Mouse (Mus musculus): Measurements from ENCODE around the gene Ndrg4.
A peak's percentile ranks its signal among the peaks of the same experiment; 100 is the strongest.
"Not testable (repeated sequence)": the region's sequence is repeated elsewhere in the genome, so short reads cannot be mapped to it uniquely, and the experiment has no call there.

Ndrg4 gene

GRCm38 (mm10) chr8:95676631-95677030, at the start of gene Ndrg4:
Ndrg4 (plus strand) TSS chr8:95676980.
- DNase-seq (ENCODE audit: low spot score in 2 of 2), result no peak

DNA sequence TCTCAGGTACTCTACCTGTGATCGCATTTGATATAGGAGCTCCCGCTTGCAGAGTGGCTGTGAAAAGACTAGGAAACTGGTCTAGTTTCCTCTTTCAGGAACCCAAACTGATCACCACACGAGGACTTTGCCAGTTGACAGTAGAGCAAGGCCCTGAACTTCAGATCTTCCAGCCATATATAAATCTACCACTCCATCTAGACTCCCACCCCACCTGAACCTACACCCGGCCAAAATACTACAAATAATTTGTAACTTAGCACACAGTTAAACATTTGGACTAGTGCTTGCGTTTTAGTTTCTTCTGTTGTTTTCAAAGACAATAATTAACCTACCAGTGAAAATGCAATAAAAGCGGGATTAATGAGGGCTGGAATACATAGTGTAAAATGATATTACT, 43.9 kb upstream of the Ndrg4 start:
- no peak for DNase-seq (ENCODE audit: low spot score in 2 of 2)

GRCm38 (mm10) chr8:95633262-95634062, 43.3 kb upstream of the Ndrg4 start, which contains the start of gene Gins3:
Gins3 (plus strand) TSS chr8:95633453.
- DNase-seq (ENCODE audit: low spot score in 2 of 2), result peak; percentile 93

- no peak for DNase-seq (ENCODE audit: low spot score in 2 of 2)
These were observed 42.8 kb upstream of the Ndrg4 start for GRCm38 (mm10) chr8:95634063-95634340.

DNA sequence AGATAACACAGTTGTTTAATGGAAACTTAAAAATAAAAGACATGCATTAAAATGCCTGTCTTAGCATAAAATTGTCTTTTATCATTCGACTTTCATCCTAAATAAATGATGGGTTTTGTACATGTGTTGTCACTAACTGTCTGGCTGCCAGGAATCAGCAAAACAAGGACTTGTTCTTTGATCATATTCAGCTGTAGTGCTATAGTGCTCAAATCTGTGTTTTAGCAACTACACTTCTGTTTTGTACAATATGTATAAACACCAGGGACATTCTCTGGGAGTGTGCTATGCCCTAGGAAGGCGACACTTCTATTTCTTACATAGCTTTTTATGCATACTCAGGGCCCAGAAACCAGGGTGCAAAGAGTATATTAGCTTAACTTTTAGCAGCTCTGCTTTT, 31.8 kb upstream of the Ndrg4 start:
- DNase-seq (ENCODE audit: low spot score in 2 of 2), result no peak

GRCm38 (mm10) chr8:95648251-95648650, 28.5 kb upstream of the Ndrg4 start:
- no peak for DNase-seq (ENCODE audit: low spot score in 2 of 2)

GRCm38 (mm10) chr8:95653351-95653750, 23.4 kb upstream of the Ndrg4 start:
- no peak for DNase-seq (ENCODE audit: low spot score in 2 of 2)

DNA sequence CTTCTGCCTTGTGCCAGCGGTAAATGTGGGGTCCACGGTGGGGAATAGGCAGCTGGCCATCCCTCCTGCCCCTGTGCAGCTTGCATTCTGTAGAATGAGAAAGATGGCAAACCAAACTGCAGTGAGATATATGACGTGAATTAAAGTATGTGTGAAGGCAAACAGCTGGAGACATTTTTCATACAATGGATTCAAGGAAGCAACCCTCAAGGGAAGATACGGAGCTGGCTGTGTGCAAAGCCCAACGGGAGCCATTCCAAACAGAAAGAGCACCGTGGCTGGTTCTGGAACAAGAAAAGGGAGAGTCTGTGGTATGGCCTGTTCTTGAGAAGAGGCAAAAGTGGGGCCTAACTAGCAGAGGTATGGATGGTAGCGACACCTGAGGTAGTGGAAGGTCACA, 20.9 kb upstream of the Ndrg4 start:
- no peak for DNase-seq (ENCODE audit: low spot score in 2 of 2)

DNA sequence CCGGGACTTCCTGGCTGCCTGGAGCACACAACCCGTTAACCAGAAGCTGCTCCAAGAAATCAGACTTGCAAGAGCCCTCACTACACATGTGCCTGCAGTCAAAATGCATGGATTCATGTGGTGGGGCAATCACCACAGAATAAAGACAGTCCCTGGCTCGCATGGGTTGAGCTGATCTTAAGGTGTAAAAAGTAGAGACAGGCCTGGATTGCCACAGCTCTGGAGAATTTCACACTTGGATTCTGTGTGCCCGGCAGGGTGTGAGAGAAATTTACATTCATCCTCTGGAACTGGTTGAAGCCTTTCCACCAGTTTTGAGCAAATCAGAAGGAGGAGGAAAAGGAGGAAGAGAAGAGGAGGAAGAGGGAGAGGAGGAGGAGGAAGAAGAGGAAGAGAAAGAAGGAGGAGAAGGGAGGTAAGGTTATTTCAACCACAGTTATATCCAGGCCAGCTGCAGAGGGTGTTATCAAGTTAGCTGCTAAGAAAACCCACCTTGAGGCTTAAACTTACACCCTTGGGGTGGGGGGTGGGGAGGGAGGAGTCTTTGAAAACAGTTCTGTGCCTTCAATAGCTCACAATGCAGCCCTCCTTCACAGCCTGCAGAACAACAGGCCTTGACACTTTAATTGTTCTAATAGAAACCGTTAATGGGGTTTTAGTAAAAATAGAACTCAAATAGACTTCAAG, 20.3 kb upstream of the Ndrg4 start:
- DNase-seq (ENCODE audit: low spot score in 2 of 2), result no peak

DNA sequence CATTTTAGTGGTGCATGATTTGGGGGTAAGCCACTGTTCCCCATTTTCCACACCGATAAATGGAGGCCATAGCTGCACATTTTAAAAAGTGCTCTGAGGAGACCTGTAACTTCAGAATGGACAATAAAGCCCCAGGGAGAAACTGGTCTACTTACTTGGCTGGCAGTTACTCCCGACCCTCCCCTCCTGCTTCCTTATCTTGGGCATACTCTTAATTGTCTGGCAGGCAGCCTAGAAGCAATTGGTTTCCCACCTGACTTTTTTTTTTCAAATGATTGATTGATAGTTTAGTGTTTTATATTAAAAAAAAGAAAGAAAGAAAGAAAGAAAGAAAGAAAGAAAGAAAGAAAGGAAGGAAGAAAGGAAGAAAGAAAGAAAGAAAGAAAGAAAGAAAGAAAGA, 19.3 kb upstream of the Ndrg4 start:
- no peak for DNase-seq (ENCODE audit: low spot score in 2 of 2)

DNA sequence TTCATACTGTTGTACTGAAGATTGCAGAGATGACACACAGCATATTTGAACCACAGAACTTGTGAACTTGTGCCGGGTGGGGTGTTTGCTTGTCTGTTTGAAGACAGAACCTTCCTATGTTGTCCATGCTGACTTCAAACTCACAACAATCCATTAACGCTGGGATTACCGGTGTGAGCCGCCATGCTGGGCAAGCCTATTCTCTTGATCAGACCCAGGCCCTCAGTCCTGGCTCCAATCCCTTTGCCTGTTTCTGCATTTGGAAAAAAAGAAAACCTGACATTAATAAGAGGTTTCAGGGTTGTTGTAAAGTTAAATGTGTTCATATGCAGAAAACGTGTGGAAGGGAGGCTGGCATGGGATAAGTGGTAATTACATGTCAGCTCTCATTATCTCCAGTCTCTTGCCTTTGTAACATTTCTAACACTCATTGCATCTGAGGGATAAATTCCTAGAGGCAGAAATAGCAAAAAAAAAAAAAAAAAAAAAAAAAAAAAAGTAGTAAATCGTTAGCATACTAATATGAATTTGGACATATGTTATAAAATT, 16.4 kb upstream of the Ndrg4 start:
- no peak for DNase-seq (ENCODE audit: low spot score in 2 of 2)

GRCm38 (mm10) chr8:95661085-95661484, 15.7 kb upstream of the Ndrg4 start:
- DNase-seq (ENCODE audit: low spot score in 2 of 2), result no peak

- DNase-seq (ENCODE audit: low spot score in 2 of 2), result no peak
These were observed 15.2 kb upstream of the Ndrg4 start for GRCm38 (mm10) chr8:95661575-95661974.

DNA sequence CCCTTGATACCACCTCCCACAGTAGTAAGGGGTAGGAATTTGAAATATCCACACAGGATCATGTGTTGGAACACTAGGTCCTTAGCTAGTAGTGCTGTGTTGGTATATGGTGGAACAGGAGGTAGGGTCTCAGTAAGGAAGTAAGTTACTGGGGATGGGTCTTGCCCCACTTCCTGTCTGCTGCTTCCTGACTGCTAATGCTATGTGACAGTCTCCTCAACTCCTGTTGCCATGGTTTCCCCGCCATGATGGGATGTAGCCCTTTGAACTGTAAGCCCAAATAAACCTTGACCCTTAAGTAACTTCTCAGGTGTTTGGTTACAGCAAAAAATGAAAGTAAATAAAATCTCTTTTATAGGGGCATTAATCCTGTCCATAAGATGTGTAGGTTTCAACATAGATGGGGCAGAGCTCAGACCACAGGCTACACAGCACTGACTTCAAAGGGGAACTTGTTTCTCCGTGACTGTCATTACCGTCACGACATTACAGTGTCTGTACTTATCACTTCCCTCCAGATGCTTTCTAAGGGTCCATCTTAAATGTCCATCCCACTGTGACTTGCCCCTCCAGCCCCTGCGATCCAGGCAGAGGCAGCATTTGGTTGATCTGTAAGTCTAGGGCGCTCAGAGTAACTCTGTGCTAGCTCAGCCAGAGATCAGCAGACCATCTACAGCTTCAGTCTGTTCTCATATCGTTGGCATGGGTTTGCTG, 13.7 kb upstream of the Ndrg4 start:
- no peak for DNase-seq (ENCODE audit: low spot score in 2 of 2)

DNA sequence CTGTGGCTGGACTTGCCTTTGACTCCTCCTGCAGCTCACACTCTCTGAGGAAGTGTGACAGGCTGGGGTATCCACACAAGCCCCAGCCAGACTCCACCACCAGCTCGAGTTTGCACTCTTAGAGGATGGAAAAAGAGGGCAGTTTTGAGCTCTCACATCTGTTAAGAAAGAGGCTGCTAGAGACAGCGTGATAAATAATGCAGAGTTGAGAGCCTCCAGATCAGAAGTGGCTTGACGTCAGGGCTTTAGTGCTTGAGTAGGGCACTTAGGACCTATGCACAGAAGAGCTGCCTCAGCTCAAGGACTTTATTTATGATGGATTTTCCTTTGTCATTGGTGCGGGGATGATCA, 13.2 kb upstream of the Ndrg4 start:
- DNase-seq (ENCODE audit: low spot score in 2 of 2), result no peak

- DNase-seq (ENCODE audit: low spot score in 2 of 2), result not testable (repeated sequence)
These were observed 10.8 kb upstream of the Ndrg4 start for GRCm38 (mm10) chr8:95665813-95666452.

DNA sequence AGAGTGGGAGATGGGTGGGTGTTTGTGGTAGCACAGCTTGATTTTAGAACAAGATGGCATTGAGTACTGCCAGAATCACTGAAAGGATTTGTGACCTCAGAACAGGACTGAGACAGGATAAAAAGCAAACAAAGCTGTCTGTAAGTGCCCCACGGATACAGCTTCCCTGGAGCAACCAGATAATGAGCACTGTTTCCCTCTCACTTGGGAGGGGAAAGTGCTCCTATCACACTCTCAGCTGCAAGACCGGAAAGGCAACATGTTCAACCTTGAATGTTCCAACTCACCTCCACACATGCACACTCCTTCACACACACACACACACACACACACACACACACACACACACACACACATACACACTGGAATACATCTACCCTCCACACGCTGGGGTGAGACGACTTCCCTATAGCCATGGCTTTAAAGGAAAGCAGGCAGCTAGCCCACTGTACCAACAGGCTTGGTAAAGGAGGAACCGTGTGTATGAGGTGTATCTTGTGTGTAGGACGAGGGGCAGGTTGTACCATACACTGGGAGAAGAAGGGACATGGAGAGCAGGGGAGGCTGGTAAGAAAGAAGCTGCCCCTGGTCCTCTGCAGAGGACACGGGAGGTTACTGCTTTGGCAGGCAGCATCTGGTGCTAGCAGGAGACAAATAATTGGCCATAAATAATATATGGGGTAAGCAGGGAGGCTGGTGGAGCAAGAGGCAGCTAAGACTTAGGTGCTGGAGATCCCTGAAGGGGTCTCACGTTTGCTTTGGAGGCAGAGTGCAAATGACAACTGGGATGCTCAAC, 8.4 kb upstream of the Ndrg4 start:
- DNase-seq (ENCODE audit: low spot score in 2 of 2), result no peak

- DNase-seq (ENCODE audit: low spot score in 2 of 2), result no peak
These were observed 6.8 kb upstream of the Ndrg4 start for GRCm38 (mm10) chr8:95669967-95670366.

DNA sequence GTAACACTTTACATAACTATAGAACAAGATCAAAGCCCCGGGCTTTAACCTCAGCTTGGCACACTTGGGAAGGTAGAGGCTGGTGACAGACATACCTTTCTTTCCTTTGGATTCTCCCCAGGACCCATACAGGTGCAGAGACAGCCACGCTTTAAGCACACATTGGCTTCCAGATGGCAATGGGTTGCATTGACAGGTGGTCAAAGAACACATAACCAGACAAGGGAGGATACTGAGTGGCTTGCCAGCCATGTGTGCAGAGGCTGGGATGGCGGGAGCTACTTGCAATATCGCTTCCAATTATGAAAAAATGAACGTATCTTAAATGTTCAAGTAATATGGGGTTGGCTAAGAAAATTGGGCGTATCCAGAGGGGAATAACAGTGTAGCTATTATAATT, 4.9 kb upstream of the Ndrg4 start:
- DNase-seq (ENCODE audit: low spot score in 2 of 2), result no peak

DNA sequence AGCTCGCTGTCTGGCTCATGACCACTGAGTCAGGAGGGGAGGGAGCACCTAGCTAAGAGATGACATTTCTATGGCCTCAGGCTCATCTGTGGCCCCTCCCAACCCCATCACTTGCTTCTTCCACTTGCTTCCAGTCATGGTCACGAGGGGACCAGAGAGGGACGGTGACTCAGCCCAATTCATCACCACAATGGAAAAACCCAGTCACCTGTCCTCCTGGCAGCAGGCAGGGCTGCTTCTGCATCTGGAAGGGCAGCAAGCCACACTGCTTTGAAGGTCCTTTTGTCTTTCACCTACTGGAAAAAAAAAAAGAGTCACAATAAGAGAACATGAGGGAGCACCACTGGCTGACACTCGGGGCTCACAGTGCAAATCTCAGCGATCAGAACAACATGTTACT, 4.0 kb upstream of the Ndrg4 start:
- DNase-seq (ENCODE audit: low spot score in 2 of 2), result no peak

DNA sequence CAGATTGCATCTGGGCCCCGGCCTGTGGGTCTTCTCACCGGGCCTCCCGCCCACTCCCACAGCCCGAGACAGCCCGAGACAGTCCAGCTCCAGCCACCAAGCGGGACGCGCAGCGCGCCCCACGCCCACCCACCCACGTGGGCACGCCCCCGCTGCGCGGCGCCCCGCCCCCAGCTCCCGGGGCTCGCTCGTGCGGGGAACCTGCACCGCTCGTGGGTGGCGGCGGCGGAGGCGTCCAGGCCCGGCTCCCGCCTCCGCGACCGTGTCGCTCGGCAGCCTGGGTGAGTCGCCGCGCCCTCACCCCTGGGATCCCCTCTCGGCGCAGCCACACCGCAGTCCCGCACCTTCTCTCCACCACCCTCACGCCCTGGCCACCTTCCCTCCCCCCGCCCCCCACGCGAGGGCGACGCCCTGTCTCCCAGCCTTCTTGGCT, 827 bp downstream of the Ndrg4 start:
- DNase-seq (ENCODE audit: low spot score in 2 of 2), result no peak

Data from right cerebral cortex, adult 2 months (tissue).